Mouse (Mus musculus) small intestine, adult 2 months (tissue): ENCODE data around the gene Plppr1.

Source experiments
- CTCF ChIP-seq: fragments of 200-500 bp; IDR thresholded peaks from 2 replicates; pipeline ENCODE4 v1.5.1; 2012; ENCODE audit warnings: low read depth, mild to moderate bottlenecking, control low read depth, inconsistent platforms, low read length, moderate library complexity, mixed read lengths; ENCODE audit not compliant: insufficient replicate concordance, insufficient read length; ENCODE audit errors: extremely low read depth
- POLR2A ChIP-seq: fragments of 200-500 bp; IDR thresholded peaks from 2 replicates; pipeline ENCODE4 v1.6.1; 2012; ENCODE audit warnings: low read depth, mild to moderate bottlenecking, control low read depth, inconsistent platforms, low read length, moderate library complexity

GRCm38 (mm10) chr4:49099448-49099847 lies 40.4 kb downstream of the Plppr1 start:
- no peak for TF ChIP-seq POLR2A
- no peak for TF ChIP-seq CTCF
